Mouse (Mus musculus) heart, embryonic 14.5 days (tissue): ENCODE results near the gene Inpp5e. TPM values are rescaled to one million over a fixed set of nuclear protein-coding genes. Genes with fewer than 3 reads are reported as not detected.

Experiments used
- ATAC-seq: fragments of 200-750 bp; cut with Nextera tagmentation; 2 replicates; pipeline ENCODE4 v1.8.0; 2017; ENCODE audit warnings: low read depth, moderate TSS enrichment; ENCODE audit not compliant: insufficient number of reproducible peaks, insufficient read depth, low FRiP score
- H3K27ac ChIP-seq, 2 experiments: fragments of 200-500 bp in 1 of 2; fragments of 300-500 bp in 1 of 2; sonication (generic) in 1 of 2; replicated peaks in 1 of 2; 2 replicates each; pipeline ENCODE4 v1.5.1; 2012 to 2014; ENCODE audit warnings: low read depth in 2 of 2, low read length in 2 of 2, control low read depth in 1 of 2, mild to moderate bottlenecking in 1 of 2, mixed read lengths in 1 of 2; ENCODE audit not compliant: control insufficient read depth in 1 of 2, insufficient read depth in 1 of 2
- H3K27me3 ChIP-seq: fragments of 300-500 bp; sonication (generic); 2 replicates; pipeline ENCODE4 v1.6.1; 2014; ENCODE audit warnings: mild to moderate bottlenecking, low read length, control low read depth; ENCODE audit not compliant: control insufficient read depth, insufficient read depth
- H3K36me3 ChIP-seq: fragments of 300-500 bp; sonication (generic); 2 replicates; pipeline ENCODE4 v1.6.1; 2014; ENCODE audit warnings: mild to moderate bottlenecking, control low read depth, low read length, mixed read lengths; ENCODE audit not compliant: control insufficient read depth, insufficient read depth
- H3K4me1 ChIP-seq, 2 experiments: fragments of 200-500 bp in 1 of 2; fragments of 300-500 bp in 1 of 2; sonication (generic) in 1 of 2; 2 replicates each; pipeline ENCODE4 v1.6.1; 2012 to 2014; ENCODE audit warnings: low read length in 2 of 2, control low read depth in 1 of 2, mixed read lengths in 1 of 2; ENCODE audit not compliant: control insufficient read depth in 2 of 2, insufficient read depth in 2 of 2
- H3K4me2 ChIP-seq: fragments of 300-500 bp; sonication (generic); 2 replicates; pipeline ENCODE4 v1.6.1; 2014; ENCODE audit warnings: mild to moderate bottlenecking, low read length
- H3K4me3 ChIP-seq, 2 experiments: fragments of 200-500 bp in 1 of 2; fragments of 300-500 bp in 1 of 2; sonication (generic) in 1 of 2; 2 replicates each; pipeline ENCODE4 v1.5.1; 2012 to 2014; ENCODE audit warnings: low read length in 2 of 2, mild to moderate bottlenecking in 2 of 2, control low read depth in 1 of 2, low read depth in 1 of 2, moderate library complexity in 1 of 2; ENCODE audit not compliant: control insufficient read depth in 1 of 2, insufficient read depth in 1 of 2
- H3K9ac ChIP-seq: fragments of 300-500 bp; sonication (generic); 2 replicates; pipeline ENCODE4 v1.6.1; 2014; ENCODE audit warnings: mild to moderate bottlenecking, low read length
- H3K9me3 ChIP-seq: fragments of 300-500 bp; sonication (generic); 2 replicates; pipeline ENCODE4 v1.6.1; 2016; ENCODE audit warnings: low read length, control low read depth; ENCODE audit not compliant: control insufficient read depth
- WGBS: fragments of 180-500 bp; shearing (Covaris S2); extraction: QIAGEN DNeasy Blood & Tissue Kit; methylation state at CpG from one replicate; pipeline ENCODE4 v1.1.7; 2014; 5-methylcytosine and 5-hydroxymethylcytosine counted together
- polyA plus RNA-seq: library from polyadenylated mRNA; unstranded; fragments of >200 nt; fragmentation: Nextera tagmentation; extraction: Ambion mirVana; gene quantifications from 2 replicates; pipeline ENCODE4 v1.2.1, GENCODE M21; 2014

The Inpp5e gene
- polyA plus RNA-seq, 1 experiment from 2014 or later, result 16.7 TPM

GRCm38 (mm10) chr2:26438373-26438772, 29.4 kb upstream of the Inpp5e start:
- H3K4me1 ChIP-seq, result peaks cover 0 to 9% of the 10 kb centered on the region in 2 experiments; a peak in 2 of 4 replicates
- no peaks in the 10 kb centered on the region for H3K27me3 ChIP-seq
- no peaks in the 10 kb centered on the region for H3K9me3 ChIP-seq
- H3K27ac ChIP-seq, result no peak overlapping the region
- no peak overlapping the region for H3K4me3 ChIP-seq
- H3K36me3 ChIP-seq, result peaks cover 81% of the 10 kb centered on the region
- ATAC-seq, result no peak
- H3K4me2 ChIP-seq, result no peak overlapping the region
- H3K9ac ChIP-seq, result no peak overlapping the region
- WGBS, result 85% methylated on average over 7 of the region's 7 CpGs

- no peak overlapping the region for H3K9ac ChIP-seq
- no peaks in the 10 kb centered on the region for H3K27me3 ChIP-seq
Observed at GRCm38 (mm10) chr2:26437221-26437620, 28.2 kb upstream of the Inpp5e start.

GRCm38 (mm10) chr2:26434791-26435572, 26.0 kb upstream of the Inpp5e start:
- ATAC-seq, result no peak
- Histone ChIP-seq H3K27ac (no peak overlapping the region), H3K27me3 (no peaks in the 10 kb centered on the region), H3K4me3 (no peak overlapping the region), H3K4me2 (no peak overlapping the region), H3K9ac (no peak overlapping the region), H3K36me3 (peaks cover 94% of the 10 kb centered on the region), H3K4me1 (peaks cover 0 to 4% of the 10 kb centered on the region in 2 experiments; a peak in 1 of 4 replicates), H3K9me3 (no peaks in the 10 kb centered on the region)
- 88% methylated on average over 7 of the region's 7 CpGs for WGBS

More at GRCm38 (mm10) chr2:26437221-26437620, 28.2 kb upstream of the Inpp5e start:
- Histone ChIP-seq H3K4me1 (peaks cover 0 to 4% of the 10 kb centered on the region in 2 experiments; a peak in 1 of 4 replicates), H3K4me3 (no peak overlapping the region), H3K4me2 (no peak overlapping the region), H3K9me3 (no peaks in the 10 kb centered on the region), H3K27ac (no peak overlapping the region), H3K36me3 (peaks cover 93% of the 10 kb centered on the region)
- 54% methylated on average over 4 of the region's 4 CpGs for WGBS
- ATAC-seq, result no peak

GRCm38 (mm10) chr2:26429851-26430250, 20.8 kb upstream of the Inpp5e start:
- Histone ChIP-seq H3K36me3 (peaks cover 98% of the 10 kb centered on the region), H3K4me1 (no peaks in the 10 kb centered on the region), H3K9ac (no peak overlapping the region), H3K27ac (no peak overlapping the region), H3K4me3 (no peak overlapping the region), H3K27me3 (no peaks in the 10 kb centered on the region), H3K9me3 (no peaks in the 10 kb centered on the region), H3K4me2 (no peak overlapping the region)
- WGBS, result 90% methylated on average over 5 of the region's 5 CpGs
- no peak for ATAC-seq

- WGBS, result 85% methylated on average over 2 of the region's 2 CpGs
- Histone ChIP-seq H3K4me2 (no peak overlapping the region), H3K9ac (no peak overlapping the region), H3K4me1 (no peaks in the 10 kb centered on the region), H3K36me3 (peaks cover 99% of the 10 kb centered on the region), H3K27ac (no peak overlapping the region), H3K4me3 (no peak overlapping the region), H3K9me3 (no peaks in the 10 kb centered on the region), H3K27me3 (no peaks in the 10 kb centered on the region)
- ATAC-seq, result no peak
Observed at GRCm38 (mm10) chr2:26424541-26424940, 15.5 kb upstream of the Inpp5e start.

- Histone ChIP-seq H3K4me3 (no peak overlapping the region), H3K9ac (no peak overlapping the region), H3K4me2 (no peak overlapping the region), H3K36me3 (peaks cover 99% of the 10 kb centered on the region), H3K27ac (no peak overlapping the region), H3K27me3 (no peaks in the 10 kb centered on the region), H3K9me3 (no peaks in the 10 kb centered on the region), H3K4me1 (no peaks in the 10 kb centered on the region)
- 94% methylated on average over 1 of the region's 1 CpGs for WGBS
- no peak for ATAC-seq
Observed at GRCm38 (mm10) chr2:26423086-26423485, 14.1 kb upstream of the Inpp5e start.

- Histone ChIP-seq H3K9me3 (no peaks in the 10 kb centered on the region), H3K27ac (no peak overlapping the region), H3K27me3 (no peaks in the 10 kb centered on the region), H3K4me1 (no peaks in the 10 kb centered on the region), H3K9ac (no peak overlapping the region), H3K4me2 (no peak overlapping the region), H3K36me3 (peaks cover 99% of the 10 kb centered on the region), H3K4me3 (no peak overlapping the region)
- WGBS, result 93% methylated on average over 2 of the region's 2 CpGs
- no peak for ATAC-seq
Observed at GRCm38 (mm10) chr2:26421969-26422368, 13.0 kb upstream of the Inpp5e start.

GRCm38 (mm10) chr2:26418120-26418519, 9.1 kb upstream of the Inpp5e start:
- no peaks in the 10 kb centered on the region for H3K27me3 ChIP-seq
- H3K27ac ChIP-seq, result no peak overlapping the region
- no peak overlapping the region for H3K4me3 ChIP-seq
- H3K9me3 ChIP-seq, result no peaks in the 10 kb centered on the region
- ATAC-seq, result no peak
- 77% methylated on average over 1 of the region's 1 CpGs for WGBS
- H3K9ac ChIP-seq, result no peak overlapping the region
- H3K4me1 ChIP-seq, result no peaks in the 10 kb centered on the region
- H3K4me2 ChIP-seq, result no peak overlapping the region
- peaks cover 99% of the 10 kb centered on the region for H3K36me3 ChIP-seq
